Mouse (Mus musculus) erythroblast, embryonic 14.5 days (primary cell): ENCODE data around the gene Pptc7.

Experiments used
- GATA1 ChIP-seq: IDR thresholded peaks from 2 replicates; pipeline ENCODE4 v1.6.1; 2012; ENCODE audit warnings: low read length, inconsistent platforms, mixed read lengths
- TAL1 ChIP-seq: IDR thresholded peaks from 3 replicates; pipeline ENCODE4 v1.6.1; 2012; ENCODE audit warnings: low read length, inconsistent platforms, mixed read lengths

- TF ChIP-seq GATA1 = no peak
- no peak for TF ChIP-seq TAL1
Measured at GRCm38 (mm10) chr5:122372878-122373277, 88.7 kb downstream of the Pptc7 start.
